Mouse (Mus musculus): ENCODE results near the gene Atp1a2.

GRCm38 (mm10) chr1:172297611-172298537 is at the start of gene Atp1a2:
- TF ChIP-seq CTCF (IDR thresholded peaks at IDR 0.05) (no peak), EP300 (IDR thresholded peaks at IDR 0.05) (no peak)
